Mouse (Mus musculus) brain, embryonic 18.5 days (tissue): ENCODE measurements around the gene Gbf1.
A peak's percentile ranks its signal among the peaks of the same experiment; 100 is the strongest.

Experiments used
- DNase-seq: peaks from one replicate; pipeline ENCODE4 v3.0.0-alpha.2; 2012; ENCODE audit warnings: low read depth, low spot score

The Gbf1 gene

DNA sequence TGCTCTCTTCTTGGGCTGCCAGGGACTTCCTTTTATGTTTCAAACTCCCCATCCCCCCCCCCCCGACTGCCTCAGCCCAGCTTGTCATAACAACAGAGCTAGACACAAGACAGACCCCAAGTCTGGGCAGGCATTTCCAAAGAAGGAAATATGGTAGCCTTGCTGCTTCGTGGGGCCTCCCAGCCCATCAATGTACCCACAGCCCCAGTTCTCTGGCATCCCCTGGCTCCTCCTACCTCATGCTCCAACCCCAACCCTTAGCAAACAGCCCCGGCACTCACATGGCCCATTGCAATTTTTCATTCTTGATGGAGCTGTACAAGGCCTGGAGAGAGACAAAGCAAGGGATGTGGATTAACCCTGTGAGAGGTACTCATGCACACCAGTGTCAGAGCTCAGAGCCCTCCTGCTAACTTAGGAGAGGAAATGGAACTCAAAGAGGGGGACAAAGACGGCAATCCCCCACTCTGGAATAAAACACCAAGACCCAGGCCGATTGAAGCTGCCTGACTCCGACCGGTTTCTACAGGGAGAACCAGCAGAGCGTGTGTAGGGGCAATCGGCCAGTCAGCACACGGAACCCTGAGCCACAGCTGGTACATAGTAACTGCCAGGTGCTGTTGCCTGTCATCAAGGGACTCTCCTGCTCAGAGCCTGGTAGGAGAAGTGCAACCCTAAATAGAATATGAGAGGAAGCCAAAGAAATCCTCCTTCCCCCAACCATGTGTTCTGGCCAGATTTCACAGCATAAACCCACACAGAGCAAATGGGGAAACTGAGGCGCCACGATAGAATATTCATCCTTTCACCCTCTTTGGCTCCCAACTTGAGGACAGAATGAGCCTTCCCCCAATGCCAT is 163.7 kb downstream of the Gbf1 start:
- DNase-seq: no peak

DNA sequence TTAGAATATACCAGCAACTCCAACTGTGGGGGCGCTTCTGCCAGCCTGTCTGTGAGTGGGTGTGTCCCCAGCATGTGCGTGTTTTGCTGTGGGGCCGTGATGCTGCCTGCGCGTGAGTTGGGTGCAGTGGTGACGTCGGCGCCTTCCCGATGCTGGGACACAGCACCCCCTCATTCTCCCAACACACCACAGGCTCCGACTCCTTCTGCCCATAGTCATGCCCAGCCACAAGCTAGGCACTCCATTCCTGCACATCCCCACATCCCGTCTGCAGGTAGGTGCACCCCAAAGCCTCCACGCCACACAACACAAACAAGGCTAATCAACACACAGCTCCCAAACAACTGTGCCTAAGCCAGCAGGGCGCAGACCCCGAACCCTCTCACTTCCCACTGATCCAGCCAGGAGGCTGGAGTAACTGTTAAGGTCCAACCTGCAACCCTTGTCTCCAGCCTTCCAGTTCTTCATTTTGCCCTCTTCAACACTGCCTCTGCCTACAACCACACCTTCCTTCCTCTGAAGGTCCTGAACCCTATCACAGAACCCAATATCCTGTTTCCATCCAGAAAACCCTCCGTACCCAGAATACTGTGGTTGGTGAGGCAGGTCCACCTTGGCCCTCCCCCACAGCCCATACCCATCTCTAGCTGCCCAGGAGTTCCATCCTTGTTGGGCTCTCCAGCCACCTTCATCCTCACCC is 164.7 kb downstream of the Gbf1 start:
- DNase-seq: no peak

DNA sequence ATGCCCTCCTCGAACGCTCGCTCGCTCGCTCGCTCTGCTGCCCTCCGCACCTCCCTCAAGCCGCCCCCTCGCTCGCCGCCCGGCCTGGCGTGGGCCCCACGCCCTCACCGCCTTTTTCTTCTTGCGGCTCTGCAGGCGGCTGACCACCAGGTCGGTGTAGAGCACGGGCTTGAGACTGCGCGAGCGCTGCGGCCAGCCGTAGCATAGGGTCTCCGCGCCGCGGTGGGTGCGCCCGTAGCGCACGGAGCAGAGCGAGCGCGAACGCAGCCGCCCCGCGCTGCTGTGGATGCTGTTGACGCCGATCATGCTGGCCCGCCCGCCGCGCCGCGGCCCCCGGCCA is 165.2 kb downstream of the Gbf1 start:
- DNase-seq: no peak

DNA sequence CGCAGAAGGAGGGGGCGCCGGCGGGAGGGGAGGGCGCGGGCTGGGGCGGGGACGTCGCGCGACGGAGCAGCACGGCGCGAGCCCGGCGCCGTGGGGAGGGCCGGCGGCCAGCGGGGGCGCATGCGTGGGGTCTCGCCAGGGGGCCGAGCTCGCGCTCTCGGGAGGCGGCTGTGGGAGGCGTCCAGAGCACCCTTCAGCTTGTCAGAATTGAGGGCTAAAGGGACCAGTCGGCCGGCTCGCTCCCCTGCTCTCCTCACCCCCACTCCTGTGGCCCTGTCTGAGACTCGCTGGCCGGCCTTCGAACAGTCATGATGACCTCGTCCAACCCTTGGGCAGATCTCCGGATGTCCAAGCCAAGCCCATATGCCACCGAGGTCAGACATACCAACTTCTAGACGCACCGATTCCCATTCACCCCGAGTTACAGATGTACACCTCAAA is 165.7 kb downstream of the Gbf1 start:
- DNase-seq: no peak

DNA sequence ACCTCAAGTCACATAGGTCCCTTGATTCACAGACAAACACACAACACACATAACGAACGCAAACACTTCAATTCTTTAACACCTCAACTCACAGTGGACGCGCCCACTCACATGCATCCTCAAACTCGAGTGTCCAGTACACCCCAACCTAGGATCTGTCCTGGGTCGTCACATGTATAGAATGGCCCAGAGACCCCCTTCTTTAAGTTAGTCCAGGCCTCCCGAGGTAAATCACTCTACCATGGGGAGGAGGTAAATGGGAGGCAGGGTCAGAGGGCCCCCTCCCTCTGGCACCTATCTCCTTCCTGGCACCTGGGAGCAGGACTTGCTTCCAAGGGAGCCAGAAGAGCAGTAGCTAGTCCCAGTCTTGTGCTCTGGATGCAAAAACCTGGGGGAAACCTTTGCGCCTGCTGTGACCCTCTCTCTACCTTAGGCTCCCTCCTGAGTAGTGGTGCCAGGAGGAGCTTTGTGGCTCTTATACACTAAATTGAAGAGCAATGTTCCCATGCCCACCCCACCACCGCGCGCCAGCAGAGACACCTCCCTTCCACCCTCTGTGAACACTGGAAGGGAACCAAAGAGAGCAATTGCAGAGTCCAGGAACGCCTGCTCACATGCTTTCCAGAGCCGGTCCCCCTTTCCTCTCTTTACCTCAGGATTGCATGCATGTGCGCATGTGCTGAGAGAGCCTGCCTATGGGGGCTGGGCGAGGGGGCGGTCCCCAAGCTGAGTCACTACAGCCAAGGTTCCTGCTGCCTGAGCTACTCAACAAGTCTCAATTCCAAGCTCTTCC is 166.5 kb downstream of the Gbf1 start:
- DNase-seq: no peak

DNA sequence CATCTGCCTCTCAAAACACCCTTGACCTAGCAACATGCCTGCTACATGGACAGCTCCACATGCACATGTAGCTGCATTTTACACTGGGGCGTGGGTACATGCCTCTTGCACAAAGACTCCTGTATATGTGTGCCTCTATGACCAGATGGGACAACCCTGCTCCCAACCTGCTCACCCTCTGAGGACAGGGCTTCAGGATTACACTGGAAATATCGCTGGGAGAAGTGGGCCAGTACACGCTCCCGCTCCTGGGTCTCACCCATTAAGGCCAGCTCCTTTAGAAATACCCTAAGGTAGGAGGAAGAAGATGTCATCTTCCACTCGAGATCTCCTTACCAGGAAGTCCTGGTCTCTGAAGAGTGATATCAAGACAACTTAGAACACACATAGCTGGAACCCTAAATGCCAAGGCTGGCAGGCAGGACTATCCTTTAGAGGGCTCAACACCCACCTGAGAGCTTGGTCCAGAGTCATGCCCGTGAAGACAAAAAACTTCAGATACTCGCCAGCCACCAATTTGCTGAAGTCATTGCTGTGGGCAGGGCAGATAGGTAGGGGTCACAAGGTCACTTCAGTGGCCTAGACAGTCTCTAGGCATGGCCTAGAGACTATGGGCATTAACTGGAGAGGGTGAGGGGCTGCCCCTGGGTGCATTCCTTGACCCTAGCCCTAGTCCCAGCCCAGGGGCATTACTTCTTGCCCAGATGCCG is 167.9 kb downstream of the Gbf1 start:
- DNase-seq: no peak

DNA sequence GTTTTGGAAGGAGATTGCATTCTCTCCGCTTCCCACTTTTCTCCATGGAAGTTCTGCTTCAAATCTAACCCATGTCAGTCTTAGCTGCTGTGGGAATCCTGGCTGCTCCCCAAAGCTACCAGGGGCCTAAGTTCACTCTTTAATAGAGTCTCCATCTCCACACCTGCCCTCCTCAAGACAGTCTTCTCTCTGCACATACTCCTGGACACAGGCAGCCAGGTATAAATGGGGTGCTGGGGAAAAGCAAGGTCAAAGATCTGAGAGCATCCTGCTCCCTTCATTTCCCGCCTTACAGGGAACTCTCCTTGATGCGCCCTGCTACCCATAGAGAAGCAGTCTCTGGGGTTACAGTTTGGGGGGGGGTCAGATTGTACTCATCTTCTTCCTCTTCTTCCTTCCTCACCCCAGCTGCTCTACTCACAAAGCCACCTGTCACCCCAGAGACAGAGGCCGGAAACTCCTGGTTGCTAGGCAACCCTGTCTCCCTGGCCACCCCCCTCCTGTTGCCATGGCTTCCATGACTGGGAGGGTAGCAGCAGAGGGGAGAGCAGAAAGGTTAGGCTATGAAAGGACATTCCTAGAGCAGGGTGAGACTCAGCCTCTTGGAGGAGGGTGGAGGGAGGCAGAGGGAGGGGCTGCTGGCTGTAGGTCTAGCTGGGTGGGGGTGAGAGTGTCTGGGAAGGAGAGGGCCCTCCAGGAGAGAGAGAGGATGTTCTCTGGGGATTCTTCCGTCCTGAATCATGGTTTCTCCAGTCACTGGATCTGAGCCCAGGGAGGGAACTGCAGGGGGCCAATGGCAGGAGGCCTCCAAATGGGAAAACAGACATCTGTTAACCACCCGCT is 169.0 kb downstream of the Gbf1 start:
- no peak for DNase-seq

DNA sequence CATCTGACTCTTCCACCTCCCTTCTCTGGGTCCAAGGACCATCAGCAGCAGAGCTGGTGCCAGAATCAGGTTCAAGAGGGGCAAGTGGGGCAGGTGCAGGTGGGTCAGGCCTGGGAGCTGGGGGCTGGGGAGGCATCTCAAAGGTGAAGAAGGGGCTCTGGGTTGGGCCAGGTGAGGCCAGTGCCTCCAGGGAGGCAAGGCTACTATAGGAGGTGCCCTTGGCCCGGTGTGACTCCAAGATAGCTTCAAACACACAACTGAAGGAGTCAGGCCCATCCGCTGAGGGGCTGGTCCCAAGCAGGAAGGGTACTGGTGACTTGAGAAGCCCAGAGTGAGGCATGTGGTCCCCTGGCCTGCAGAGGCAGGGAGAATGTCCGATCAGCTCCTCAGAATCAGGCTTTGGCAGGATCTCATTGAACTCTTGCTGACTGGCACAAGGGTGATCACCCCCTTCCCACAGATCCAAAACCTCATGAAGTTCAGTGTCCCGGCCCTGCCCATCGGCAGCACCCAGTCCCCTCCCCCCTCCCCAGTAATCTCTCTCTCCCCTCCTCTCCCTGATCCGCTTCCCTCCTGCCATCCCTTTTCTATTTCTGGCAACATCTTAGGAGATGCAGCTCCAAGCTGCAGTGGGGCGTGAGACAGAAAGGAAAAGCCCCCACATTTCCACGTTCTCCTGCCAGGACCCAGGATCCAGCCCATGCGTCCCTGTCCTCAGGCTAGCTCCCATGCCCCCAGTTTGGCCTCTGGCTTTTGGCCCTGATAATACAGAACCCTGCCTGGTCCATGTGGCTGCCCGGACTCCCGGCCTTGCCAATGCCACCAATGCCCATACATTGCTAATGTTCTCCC is 170.1 kb downstream of the Gbf1 start:
- no peak for DNase-seq

DNA sequence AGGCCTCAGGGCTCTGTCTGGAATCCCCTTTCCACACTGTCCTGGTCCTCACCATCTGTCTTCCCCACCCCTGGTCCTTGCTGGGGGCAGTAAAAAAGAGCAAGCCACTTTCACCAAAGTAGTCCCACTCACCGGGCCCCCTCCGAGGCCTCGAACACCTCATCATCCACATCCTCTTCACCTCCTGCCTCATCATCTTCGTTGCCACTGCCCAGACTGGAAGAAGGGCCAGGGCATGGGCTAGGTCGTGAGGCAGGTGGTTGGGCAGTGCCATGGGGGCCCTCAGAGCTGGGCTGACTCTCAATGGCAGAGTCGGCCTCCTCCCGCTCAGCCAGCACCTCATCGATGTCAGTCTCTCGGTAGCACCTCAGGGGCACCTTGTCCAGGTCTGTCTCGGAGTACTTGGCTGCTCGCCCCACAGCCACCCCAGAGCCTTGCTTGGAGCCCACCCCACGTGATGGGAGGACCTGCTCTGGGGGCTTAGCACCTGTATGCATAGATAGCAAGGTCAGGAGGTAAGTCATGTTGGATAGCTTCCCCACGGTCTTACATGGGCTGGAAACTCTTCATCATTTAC is 170.8 kb downstream of the Gbf1 start:
- no peak for DNase-seq

DNA sequence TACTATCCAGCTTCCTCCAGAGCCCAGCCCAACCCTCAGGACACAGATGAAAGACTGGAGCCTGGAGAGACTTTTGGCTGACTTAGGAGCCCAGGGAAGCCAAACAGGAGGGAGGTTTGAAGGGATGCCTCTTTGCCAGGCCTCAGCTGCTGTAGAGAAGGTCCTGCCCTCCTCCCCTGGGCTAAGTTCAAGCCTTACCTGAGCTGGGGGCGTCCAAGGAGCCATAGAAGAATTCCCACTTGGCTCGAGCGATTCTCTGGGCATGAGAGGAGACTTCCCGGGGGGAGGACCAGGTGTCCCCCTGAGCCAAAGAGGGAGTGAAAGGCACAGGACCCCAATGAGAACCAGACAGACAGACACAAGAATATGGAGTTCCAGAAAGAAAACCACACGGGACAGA is 171.4 kb downstream of the Gbf1 start:
- DNase-seq: no peak

DNA sequence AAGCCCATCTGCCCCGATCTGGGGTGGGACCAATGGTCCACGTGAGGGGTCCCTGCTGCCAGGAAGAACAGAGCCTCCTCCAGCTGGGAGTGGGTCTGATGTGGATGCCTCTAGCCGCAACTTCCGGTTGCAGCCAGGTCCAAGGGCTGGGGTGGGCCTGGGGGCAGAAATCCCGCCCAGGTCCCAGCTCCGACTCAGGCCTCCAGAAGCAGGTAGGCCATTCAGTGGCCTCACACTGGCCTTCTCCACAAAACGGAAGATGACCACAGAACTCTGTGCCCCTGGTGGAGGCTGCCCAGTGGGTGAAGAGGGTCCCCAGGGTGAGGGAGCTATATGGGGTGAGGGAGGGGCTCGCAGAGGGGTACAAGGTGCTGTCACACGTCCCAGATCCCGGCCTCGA is 172.1 kb downstream of the Gbf1 start:
- DNase-seq: no peak

DNA sequence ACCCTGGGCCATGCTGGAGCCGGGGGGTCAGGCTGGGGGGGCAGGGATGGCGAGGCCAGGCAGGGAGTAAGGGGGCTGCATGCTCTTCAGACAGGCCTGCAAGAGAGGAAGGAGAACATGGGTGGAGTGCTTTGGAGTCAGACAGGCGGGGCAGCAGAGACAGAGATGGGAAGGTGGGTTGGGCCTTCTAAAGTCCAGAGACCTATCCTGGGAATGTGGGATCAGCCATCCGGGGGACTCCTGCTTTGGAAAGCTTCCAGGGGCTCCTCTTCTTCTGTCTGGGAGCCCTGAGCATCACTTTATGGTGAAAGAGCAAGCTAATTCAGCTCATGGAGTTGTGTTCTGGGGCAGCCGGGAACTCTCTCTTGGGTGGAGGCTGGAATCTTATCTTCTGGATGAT is 172.6 kb downstream of the Gbf1 start:
- DNase-seq: no peak

DNA sequence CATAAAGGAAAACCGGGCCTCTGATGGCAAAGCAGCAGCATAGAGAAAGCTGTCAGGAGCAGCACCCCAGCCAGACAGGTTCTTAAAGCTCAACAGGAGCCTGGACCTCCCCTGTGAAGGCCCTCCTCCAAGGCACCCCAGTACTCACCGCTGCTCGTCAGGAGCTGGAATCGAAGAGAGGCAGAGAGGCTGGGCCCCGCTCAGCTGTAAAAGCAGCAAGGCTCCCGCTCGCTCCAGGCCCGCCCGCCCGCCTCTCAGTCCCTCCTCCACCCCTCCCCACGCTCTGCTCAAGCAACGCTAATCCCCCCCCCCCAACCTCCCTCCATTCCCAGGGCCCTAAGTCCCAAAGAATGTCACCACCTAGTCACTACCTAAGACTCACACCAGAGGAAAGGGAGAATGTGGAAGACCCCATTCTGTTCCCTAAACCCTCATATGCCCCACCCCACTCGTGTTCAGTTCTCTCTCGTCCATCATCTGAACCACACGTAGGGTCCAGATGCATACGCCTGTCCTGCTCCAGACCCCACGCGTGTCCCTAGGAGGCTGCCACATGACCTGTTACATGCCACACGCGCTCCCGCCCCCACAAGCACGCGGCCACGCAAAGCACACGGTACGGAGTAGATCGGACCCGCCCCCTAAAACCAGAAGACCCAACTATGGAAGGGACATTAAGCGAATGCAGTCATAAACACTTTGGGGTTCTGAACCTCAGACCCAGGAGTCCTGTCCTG is 173.9 kb downstream of the Gbf1 start:
- no peak for DNase-seq

DNA sequence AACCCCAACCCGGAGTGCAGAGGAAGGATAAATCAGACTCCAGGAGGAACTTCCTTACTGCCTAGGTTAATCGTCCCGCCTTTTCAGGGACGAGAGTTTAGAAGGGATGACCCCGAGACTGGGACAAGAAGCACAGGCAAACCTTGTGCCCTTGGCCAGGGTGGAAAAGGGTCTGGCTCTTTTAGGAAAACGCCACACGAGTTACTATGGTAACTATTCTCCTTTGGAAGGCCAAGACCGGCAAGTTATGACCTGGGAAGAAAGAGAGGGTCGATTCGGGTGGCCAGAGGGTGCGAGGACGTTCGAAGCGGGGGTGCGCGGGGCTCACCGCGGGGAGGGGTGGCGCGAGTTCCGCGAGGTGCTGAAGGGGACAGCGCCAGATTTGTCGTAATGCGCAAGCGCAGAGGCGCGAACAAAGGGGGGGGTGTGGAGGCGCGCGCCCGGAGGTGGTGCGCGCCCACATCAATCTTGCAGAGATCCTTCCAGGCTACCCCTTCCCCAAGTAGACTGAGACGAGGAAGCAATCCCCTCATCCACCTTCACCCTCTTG is 174.5 kb downstream of the Gbf1 start, which contains the start of gene Psd:
Psd (minus strand) TSS at position 401 of the 550 bp plus-strand sequence.
- no peak for DNase-seq

DNA sequence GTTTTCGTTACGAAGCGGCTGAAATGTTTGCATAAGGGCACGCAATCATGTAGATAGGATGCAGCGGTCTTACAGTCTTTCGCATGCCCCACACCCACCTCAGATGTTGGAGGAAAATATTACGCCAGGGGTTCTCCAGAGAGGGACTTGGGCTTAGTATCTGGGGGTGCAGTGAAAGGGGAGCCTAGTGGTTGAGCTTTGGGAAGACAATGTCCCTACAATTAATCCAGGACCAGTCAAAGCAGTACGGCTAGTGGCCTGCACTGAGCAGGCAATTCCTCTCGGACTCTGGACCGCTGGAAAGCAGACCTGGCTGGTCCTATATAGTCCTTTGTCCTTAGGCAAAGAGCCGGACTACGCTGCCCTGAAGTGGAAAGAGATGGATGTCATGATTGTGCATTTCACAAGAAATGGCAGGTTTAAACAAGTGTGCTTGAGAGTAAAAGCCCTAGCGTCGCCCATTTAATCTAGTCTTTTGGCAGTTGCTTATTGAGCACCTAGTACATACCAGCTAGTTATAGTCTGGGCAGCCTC is 175.3 kb downstream of the Gbf1 start:
- no peak for DNase-seq

DNA sequence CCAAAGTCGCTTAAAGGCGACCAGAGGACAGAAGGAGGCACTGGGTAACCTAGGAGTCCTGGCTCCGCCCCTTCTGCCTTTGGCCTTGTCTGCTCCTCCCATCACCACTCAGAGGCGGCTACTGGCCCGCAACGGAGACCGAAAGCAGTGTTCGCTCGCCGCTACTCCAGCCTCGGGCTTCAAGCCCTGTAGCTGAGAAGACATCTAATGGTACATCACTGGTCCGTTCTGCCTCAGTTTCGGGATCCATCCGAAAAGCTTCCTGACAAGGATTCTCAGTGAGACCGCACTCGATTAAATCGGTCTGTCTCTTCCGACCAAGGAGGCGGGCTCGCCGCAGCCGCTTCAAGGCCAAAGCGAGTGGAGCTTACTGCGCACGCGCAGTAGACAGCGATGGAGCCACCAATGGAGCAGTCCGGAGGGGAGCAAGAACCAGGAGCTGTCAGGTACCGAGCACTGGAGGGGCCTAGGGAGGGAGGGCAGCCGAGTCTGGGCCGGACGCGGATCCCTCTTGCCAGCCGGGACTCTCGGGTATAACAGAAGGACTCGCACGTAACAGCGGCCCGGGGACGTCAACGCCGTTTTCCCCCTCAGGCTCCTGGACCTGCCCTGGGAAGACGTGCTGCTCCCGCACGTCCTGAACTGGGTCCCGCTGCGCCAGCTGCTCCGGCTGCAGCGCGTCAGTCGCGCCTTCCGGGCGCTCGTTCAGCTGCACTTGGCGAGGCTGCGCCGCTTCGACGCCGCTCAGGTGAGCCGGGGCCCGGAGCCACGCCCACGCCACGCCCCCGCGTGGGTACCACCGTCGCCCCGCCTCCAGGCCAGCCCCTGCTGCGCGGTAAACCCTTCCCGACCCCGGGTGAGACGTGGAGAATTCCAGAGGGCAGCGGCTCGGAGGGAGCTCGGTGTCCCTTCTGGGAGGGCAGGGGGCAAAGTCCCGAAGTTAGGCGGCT is 176.0 kb downstream of the Gbf1 start, which contains the start of gene Fbxl15:
Fbxl15 (plus strand) TSS at position 104 of the 950 bp plus-strand sequence.
- DNase-seq: peak; percentile 90
